Mouse (Mus musculus) cerebellum, postnatal 25 days (tissue): ENCODE measurements around the gene Exosc9.

Experiments
- DNase-seq, 2 experiments: peaks; one replicate each; pipeline ENCODE4 v3.0.0; 2021; ENCODE audit warnings: mixed read lengths in 2 of 2

Gene Exosc9

DNA sequence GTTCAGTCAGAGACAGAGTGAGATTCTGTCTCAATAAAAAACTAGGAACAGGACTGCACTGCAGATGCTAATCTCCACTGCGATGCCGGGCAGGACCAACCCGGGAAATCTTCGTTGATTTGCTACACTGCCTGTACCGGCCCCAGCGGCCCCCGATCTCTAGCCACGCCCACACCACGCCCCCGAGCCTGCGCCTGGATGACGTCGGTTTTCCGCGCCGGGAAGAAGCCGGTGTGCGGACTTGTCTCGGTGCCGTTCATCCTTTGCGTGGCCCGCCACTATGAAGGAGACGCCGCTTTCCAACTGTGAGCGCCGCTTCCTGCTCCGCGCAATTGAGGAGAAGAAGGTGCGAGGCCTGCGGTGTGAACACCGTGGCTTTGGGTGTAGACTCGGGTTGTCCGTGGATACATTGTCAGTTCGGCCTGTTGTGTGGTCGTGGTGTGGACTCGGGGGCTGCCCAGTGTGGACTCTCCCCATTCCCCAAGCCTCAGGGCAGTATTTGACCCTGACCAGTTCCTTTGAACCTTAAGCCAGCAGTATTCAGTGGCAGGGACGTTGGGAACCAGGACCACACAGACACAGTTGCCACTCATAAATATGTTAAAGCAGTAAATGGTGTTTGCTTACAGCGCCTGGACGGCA, at the start of gene Exosc9:
TSS of gene Exosc9 (plus strand) at position 201 of the 642 bp plus-strand sequence.
- peak; percentile 97 to 98 for DNase-seq

GRCm38 (mm10) chr3:36505306-36505705, 47.1 kb upstream of the Exosc9 start:
- DNase-seq, result no peak

- no peak for DNase-seq
These were observed 46.3 kb upstream of the Exosc9 start for GRCm38 (mm10) chr3:36505809-36506735.

DNA sequence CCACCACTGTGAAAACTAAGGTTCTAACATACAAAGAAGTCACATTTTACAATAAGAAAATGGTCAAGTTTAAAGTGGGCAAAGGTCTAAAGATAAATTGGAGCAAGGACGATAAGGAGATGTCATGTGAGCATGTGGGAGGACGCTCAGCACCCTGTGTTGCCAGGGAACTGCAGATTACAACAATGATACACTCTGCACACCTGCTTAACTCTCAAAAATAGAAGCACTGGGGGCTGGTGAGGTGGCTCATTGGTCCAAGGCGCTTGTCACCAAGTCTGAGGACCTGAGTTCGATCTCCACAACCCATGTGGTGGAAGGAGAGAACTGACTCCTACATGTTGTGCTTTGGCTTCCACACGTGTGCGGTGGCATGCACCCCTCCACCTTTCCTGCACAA, 40.9 kb upstream of the Exosc9 start:
- DNase-seq, result no peak

DNA sequence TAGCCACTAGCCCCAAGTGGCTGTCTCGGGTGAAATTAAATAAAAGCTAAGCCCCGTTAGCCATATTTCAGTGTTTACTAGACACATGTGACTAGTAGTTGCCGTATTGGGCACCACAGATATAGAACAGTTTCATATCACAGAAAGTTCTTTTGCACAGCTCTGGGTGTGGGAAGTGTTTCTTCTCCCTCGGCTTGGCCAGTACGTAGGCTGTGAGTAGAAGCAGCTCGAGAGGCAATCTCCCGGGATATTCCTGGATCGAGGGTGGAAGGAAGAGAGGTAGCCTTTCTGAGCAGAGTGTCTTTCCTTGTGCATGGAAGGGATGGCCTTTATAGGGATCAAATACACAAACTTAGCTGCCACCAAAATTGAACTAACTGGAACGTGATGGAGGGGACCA, 36.2 kb upstream of the Exosc9 start:
- DNase-seq, result no peak

DNA sequence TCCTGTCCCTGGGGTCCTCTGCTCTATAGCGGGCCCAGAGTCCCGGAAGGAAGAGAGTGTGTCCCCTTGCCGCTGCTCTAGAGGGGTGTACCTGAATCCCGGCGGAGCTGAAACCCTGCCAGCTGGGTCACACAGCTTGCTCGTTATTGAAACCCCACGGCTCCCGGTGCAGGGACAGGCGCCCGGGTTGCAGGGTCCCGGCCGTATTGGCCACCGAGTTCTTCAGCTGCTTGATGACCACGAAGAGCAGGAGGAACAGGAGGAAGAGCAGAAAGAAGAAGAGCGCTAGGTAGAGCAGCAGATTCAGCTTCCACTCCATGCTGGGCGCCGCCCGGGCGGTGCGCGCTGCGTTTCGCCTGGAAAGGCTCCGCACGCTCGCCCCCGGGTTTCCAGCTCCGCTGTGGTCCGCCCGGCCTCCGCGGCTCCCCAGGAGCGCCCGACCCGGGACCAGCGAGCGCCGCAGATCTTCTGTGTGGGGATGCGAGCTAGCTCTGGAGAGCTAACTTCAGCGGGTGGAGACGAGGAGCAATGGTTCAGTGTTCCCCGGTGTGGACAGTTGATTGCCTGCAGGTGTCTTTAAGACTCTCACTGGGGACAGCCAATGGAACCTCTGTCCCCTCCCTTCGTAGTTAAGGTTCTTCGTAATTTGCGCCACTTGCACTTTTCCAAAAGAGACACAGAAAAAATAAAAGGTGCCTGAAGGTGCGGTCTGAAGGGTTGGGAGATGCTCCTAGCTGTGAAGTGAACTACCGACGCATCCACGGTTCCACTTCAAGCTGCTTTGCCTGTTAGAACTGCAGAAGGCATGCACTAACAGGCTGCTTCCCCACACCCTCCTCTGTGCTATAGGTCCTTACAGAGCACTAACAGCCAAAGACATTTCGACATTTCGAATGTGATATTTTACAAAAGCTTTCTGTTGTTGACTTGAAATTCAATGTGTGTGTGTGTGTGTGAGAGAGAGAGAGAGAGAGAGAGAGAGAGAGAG, 31.0 kb upstream of the Exosc9 start, which contains the start of gene Gm11549:
TSS of gene Gm11549 (minus strand) at position 741 of the 988 bp plus-strand sequence.
- DNase-seq, result peak; percentile 33 to 42

GRCm38 (mm10) chr3:36522137-36522536, 30.3 kb upstream of the Exosc9 start:
- no peak for DNase-seq

DNA sequence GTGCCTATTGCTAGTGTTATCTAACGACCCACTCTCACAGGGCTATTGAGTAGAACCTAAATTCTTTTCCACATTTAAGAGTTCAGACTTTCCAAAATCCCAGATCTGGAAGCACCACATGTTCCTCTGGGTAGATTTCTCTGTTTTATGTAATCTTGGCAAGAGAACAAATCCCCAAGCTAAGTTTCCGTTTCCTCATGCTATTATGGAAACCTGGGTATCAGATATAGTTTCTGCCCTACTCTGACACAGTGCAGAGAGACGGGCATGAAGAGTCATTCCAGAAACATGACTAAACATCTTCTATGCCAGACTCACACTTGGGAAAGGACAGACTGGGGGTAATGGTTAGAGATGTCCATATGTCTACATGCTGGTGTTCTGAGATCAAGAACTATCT, 27.9 kb upstream of the Exosc9 start:
- DNase-seq, result no peak

GRCm38 (mm10) chr3:36530345-36530744, 22.1 kb upstream of the Exosc9 start:
- DNase-seq, result no peak

DNA sequence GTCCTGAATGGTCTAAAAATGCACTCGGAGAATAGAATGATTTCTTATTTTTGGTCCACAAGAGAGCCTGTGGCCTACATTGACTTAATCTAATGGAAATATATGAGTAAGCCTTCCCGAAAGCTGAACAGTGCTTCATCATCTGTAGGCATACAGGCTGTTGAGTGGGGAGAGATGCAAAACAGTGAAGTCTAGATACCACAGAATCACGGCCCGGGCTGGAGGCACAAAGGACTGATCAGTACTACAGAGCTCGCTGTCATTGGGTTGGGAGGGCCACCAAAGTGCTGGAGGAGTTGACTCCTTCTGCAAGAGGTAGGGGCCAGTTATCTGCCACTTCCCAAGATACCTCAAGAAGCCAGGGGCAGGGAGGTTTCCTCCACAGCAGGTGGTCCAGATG, 21.6 kb upstream of the Exosc9 start:
- DNase-seq, result no peak

- no peak for DNase-seq
These were observed 21.2 kb upstream of the Exosc9 start for GRCm38 (mm10) chr3:36531242-36531641.

DNA sequence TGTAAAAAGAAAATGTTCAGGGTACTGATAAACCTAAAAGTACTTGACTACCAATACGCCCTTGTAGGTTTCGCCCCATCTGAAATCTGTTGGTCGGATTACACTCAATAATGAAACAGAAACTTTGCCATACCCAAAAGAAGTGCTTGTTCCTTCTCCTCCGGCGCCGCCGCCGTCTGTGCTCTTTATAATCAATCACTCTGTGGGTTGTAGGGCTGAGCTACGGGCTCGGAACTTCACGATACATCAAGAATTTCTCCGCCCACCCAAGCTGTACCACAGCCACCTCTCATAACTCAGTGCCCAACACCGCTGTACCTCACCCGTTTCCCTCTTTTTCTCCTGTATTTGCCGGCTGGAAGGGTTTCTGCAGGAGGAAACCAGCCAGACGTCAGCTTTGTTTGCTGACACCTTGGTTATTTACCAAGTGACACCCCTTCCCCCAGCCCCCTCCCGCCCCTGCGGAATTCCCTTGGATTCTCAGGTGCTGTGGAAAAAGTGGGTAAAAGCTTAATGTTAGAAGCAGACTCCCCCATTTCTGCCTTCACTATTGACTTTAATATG, 20.3 kb upstream of the Exosc9 start:
- no peak for DNase-seq

- DNase-seq, result no peak
These were observed 19.7 kb upstream of the Exosc9 start for GRCm38 (mm10) chr3:36532738-36533137.

DNA sequence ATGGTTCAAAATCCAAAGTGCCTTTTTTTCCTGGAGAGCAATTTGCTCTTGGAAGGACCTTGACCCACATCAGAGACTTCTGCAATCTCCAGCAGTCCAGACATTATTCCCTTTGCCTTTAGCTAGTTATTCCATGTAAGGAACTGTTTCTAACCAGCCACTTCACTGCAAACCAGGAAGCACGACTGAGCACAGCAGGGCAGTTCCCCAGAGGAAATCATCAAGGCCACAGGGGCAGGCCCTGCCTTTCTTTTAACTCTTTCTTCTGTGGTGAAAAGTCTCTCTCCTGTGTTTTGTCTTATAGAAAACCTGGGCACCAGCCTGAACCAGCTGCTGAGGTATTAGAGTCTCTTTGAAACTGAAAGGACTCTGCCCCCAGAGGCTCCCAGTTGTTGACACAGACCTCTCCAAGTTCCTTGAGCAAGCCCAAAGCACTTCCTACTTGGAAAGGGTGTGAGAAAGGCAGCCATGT, 19.2 kb upstream of the Exosc9 start:
- no peak for DNase-seq

- DNase-seq, result no peak
These were observed 16.4 kb upstream of the Exosc9 start for GRCm38 (mm10) chr3:36536041-36536440.

GRCm38 (mm10) chr3:36537701-36538470, 14.5 kb upstream of the Exosc9 start:
- no peak for DNase-seq

GRCm38 (mm10) chr3:36540756-36541155, 11.7 kb upstream of the Exosc9 start:
- DNase-seq, result no peak

DNA sequence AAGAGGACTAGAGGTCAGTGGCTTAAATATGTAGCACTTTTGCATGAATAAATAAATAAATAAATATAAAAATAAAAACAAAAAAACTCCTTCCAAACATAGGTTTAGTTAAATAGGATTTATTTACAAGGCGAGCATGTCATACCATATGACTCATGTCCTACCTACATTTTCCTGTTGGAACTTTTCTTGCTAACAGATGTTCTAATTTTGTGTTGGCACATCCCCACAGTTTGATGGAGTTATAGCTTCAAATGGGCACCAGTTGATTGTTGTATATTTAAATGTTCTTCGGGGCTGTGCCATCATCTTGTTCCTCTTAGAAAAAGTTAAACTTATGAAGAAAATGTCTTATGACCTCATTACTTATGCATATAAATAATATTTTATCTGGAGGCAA, 11.0 kb upstream of the Exosc9 start:
- no peak for DNase-seq

GRCm38 (mm10) chr3:36544961-36545360, 7.4 kb upstream of the Exosc9 start:
- no peak for DNase-seq

GRCm38 (mm10) chr3:36551343-36551742, 1.1 kb upstream of the Exosc9 start:
- DNase-seq, result peak; percentile 39 to 40

- DNase-seq, result peak in 1 of 2 experiments; percentile 41
These were observed 488 bp upstream of the Exosc9 start for GRCm38 (mm10) chr3:36551851-36552384.
